Mouse (Mus musculus) bone marrow macrophage, adult 2 months (primary cell): ENCODE data around the gene Cdh15. TPM values are rescaled to one million over a fixed set of nuclear protein-coding genes. Genes with fewer than 3 reads are reported as not detected.

Source experiments
- H3K27ac ChIP-seq: 2 replicates; pipeline ENCODE4 v1.5.1; 2012; ENCODE audit warnings: low read depth, low read length; ENCODE audit not compliant: insufficient read depth
- H3K4me1 ChIP-seq: 2 replicates; pipeline ENCODE4 v1.6.1; 2012; ENCODE audit warnings: low read length; ENCODE audit not compliant: control insufficient read depth, insufficient read depth
- H3K4me3 ChIP-seq: 2 replicates; pipeline ENCODE4 v1.5.1; 2012; ENCODE audit warnings: mild to moderate bottlenecking, low read length, moderate library complexity; ENCODE audit not compliant: insufficient read depth
- CTCF ChIP-seq: IDR thresholded peaks from 2 replicates; pipeline ENCODE4 v1.5.1; 2012; ENCODE audit warnings: low read depth, mild to moderate bottlenecking, low read length, moderate library complexity
- POLR2A ChIP-seq: IDR thresholded peaks from 2 replicates; pipeline ENCODE4 v1.6.1; 2012; ENCODE audit warnings: mild to moderate bottlenecking, low read depth, low read length, borderline replicate concordance
- polyA plus RNA-seq: library from polyadenylated mRNA; stranded (reverse); fragments of >200 nt; gene quantifications from 2 replicates; pipeline ENCODE4 v1.2.4, GENCODE M21; 2012; ENCODE audit not compliant: missing spikeins, insufficient read depth, insufficient read length

The Cdh15 gene
- polyA plus RNA-seq, 1 experiment = not detected

DNA sequence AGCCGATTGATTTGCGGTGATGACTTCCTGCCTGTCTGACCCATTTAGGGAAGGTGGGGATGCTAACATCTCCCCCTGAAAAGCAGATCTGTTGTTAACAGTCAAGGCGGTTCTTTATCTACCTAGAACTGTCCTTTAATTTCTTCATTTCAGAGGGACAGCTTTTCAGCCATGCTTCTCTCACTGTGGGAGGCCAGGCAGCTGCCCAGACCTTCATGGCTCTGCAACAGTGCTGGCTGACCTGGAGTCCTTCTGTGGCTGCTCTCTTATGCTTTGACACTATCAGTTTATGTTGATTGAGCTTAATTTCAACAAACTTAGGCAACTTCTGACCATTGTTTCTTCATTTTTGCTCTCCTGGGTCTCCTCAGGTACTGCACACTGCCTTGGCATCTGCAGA lies 32.5 kb downstream of the Cdh15 start:
- Histone ChIP-seq H3K4me3 (no peak overlapping the region), H3K4me1 (peaks cover 8% of the 10 kb centered on the region), H3K27ac (no peak overlapping the region)
- TF ChIP-seq CTCF (no peak), POLR2A (no peak)

DNA sequence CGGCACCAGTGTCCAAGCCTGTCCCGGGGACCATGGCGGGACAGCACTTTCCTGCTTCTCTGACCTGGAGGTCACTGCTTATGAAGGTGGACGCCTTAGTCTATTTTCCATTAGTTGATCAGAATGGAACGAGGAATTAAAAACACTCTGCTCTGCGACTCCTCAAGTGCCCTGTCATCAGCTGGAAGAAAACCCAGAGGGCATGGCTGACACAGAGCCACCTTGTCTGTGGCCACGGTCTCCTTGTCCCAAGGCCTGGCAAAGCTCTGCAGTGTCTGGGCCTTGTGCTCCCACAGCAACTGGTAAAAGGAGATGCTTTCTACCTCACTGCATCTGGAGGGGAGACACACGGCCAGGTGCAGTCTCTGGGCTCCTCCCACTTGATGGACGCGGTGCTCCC lies 35.9 kb downstream of the Cdh15 start:
- H3K4me1 ChIP-seq = peaks cover 8% of the 10 kb centered on the region
- TF ChIP-seq POLR2A = no peak
- H3K4me3 ChIP-seq = no peak overlapping the region
- H3K27ac ChIP-seq = no peak overlapping the region

DNA sequence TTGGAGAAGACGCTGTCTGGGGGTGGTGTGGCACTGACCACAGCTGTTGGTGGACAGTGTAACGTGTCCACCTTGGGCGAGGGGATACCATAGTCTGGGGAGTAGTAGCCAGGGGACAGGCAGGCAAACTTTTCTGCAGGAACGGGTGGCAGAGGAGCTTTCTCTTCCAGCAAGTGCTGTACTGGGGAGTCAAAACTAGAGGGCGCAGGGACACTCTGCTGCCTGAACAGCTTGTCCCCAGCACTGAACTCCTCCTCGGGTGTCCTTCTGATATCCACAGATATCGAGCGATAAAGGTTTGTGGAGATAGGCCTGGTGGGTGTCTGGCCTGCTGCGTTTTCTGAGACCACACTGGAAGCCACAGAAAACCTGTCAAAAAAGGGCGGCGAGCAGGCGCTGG lies 43.7 kb downstream of the Cdh15 start:
- Histone ChIP-seq H3K4me1 (no peaks in the 10 kb centered on the region), H3K27ac (no peak overlapping the region), H3K4me3 (no peak overlapping the region)
- TF ChIP-seq CTCF (no peak), POLR2A (no peak)

DNA sequence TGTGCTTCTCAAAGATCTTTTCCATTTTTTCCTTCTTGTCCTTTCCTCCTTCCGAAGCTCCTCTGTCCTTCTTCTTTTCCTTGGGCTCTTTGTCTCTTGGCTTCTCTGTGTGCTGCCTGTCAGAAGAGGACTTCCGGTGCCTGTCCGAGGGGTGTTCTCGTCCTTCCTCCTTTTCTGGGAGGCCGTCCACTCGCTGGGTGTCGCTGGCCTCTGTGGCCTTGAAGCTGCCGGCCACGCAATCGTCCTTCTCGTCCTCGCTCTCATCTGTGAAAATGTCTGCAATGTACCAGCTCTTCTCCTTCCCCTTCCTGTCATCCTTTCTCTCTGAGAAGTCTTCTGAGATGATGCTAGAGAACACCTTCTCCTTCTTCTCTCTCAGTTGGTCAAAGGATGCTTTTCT lies 45.7 kb downstream of the Cdh15 start:
- TF ChIP-seq POLR2A (no peak), CTCF (no peak)
- H3K4me1 ChIP-seq = peaks cover 4% of the 10 kb centered on the region; the same call in 1 of the 2 replicates
- H3K4me3 ChIP-seq = no peak overlapping the region
- no peak overlapping the region for H3K27ac ChIP-seq

DNA sequence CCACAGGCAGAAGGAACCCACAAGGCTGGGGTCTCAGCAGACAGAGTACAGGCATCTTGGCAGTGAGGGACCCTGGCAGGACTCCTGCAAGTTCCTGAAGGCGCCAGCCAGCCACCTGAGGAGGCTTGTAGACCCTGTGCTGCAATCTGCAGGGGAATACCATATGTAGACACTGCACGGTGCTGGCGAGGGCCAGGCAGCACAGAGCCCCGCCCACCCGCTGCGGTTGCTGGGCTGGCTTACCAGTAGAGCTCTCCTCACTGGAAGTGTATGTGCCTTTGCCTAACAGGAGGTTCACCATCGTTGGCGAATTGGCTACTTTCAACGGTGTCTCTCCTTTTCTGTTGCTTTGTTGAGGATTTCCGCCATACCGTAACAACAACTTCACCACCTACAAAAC lies 48.6 kb downstream of the Cdh15 start:
- no peak for TF ChIP-seq POLR2A
- TF ChIP-seq CTCF = no peak
- Histone ChIP-seq H3K4me3 (no peak overlapping the region), H3K27ac (no peak overlapping the region), H3K4me1 (peaks cover 10% of the 10 kb centered on the region; the same call in 1 of the 2 replicates)

DNA sequence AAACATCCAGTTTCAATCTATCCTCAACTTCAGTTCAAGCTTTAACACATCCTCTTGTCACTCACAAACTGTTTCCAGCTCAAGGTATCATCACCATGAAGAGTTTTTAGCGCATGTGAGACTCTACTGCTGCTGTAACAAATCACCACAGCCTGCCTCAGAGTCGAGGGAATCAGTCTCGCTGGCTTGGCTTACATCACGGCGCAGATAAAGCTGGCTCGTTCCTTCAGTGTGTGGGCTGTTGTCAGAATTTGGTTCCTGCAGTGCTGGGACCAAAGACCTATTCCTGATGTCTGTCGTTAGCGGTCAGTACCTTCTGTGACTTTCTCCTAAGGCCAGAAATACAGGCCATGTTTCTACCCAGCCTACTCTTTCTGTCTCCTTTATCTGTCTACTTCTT lies 49.4 kb downstream of the Cdh15 start:
- H3K27ac ChIP-seq = no peak overlapping the region
- TF ChIP-seq POLR2A (no peak), CTCF (no peak)
- H3K4me3 ChIP-seq = no peak overlapping the region
- peaks cover 10% of the 10 kb centered on the region; the same call in 1 of the 2 replicates for H3K4me1 ChIP-seq

DNA sequence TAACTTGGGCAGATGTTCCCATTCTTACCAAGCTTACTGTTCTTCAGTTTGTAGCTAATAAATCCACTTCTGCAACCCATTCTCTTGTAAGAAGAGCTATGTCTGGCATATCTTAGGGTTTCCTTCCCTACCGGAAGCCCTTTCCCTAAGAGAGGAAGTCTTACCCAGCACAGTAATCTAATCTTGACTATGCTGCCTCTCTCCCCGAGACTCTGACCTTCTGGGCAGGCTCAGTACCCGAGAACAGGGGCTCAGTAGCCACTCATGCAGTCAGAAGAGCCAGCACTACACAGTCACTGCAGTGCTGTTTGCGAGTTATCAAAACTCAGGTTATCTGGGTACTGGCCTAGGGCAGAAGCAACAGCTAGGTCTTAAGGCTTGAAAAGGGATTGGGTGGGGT lies 50.3 kb downstream of the Cdh15 start:
- no peak overlapping the region for H3K4me3 ChIP-seq
- peaks cover 10% of the 10 kb centered on the region; the same call in 1 of the 2 replicates for H3K4me1 ChIP-seq
- peak overlapping the region; percentile 22; the same call in 1 of the 2 replicates for H3K27ac ChIP-seq
- TF ChIP-seq CTCF = no peak
- no peak for TF ChIP-seq POLR2A

DNA sequence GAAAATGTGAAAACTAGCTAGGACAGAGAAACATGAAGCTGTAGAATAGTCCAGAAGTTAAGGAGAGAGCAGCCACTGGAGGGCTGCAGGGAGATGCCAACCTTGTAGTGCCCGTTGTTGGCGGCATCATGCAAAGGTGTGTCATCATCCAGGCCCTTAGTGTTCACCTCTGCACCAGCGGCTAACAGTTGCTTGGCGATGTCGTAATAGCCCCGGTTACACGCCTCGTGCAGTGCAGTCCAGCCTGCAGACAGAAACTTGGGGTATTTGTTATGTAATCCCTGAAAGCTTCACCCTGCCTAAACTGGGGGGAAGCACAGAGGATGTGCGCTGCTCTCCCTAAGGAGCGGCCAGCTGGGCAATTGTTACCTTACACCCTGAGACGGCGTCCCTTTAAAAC lies 50.7 kb downstream of the Cdh15 start:
- TF ChIP-seq POLR2A (no peak), CTCF (no peak)
- Histone ChIP-seq H3K4me1 (peaks cover 10% of the 10 kb centered on the region; the same call in 1 of the 2 replicates), H3K27ac (peak overlapping the region; percentile 22; the same call in 1 of the 2 replicates), H3K4me3 (no peak overlapping the region)

DNA sequence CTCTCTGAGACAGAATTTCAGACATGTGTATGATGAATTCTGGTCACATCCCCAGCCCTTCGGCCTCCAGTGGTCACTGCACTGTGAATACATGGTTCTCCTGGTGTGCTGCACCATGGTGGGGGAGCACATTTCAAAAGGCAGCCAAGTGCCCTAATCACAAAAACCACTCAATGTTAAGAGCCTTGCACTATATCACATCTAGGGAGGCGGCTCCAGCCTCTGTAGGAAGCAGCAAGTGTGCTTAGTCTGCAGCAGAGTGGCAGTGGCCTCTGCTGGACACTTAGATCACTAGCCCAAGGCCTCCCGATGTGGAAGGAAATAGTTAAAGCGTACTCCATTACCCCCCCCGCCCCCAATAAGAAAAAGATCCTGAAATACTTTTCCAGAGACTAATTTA lies 51.3 kb downstream of the Cdh15 start:
- no peak for TF ChIP-seq POLR2A
- TF ChIP-seq CTCF = no peak
- H3K4me3 ChIP-seq = no peak overlapping the region
- H3K4me1 ChIP-seq = peaks cover 10% of the 10 kb centered on the region; the same call in 1 of the 2 replicates
- H3K27ac ChIP-seq = no peak overlapping the region

DNA sequence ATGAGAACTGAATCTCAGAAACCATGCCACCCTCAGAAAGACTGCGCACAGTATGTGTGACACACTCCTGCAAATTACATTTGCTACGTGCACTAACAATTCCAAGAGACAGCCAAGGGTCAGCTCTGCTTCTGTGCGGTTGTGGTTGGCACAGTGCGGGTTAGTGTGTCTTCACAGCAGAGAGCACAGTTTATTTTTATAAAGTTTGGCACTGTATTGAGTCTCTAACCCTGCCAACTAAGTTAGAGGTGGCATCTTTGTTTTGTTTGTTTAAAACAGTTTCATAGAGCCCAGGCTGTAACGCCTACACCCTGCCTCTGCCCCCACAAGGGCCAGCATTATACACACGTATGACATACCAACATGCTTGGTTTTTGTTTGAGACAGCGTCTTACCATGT lies 53.7 kb downstream of the Cdh15 start:
- peaks cover 27% of the 10 kb centered on the region for H3K4me1 ChIP-seq
- H3K27ac ChIP-seq = no peak overlapping the region
- TF ChIP-seq POLR2A (no peak), CTCF (no peak)
- H3K4me3 ChIP-seq = no peak overlapping the region
